Mouse (Mus musculus) kidney, postnatal 25 days (tissue): ENCODE measurements around the gene Spink2.
"Not testable (repeated sequence)": the region's sequence is repeated elsewhere in the genome, so short reads cannot be mapped to it uniquely, and the experiment has no call there.

ENCODE experiments used
- DNase-seq, 2 experiments: peaks; one replicate each; pipeline ENCODE4 v3.0.0; 2021; ENCODE audit warnings: mixed read lengths in 2 of 2

The Spink2 gene

GRCm38 (mm10) chr5:77211236-77211635 is at the start of gene Spink2:
Gene Spink2 (minus strand): TSS chr5:77211471.
- peak; percentile 24 to 48 for DNase-seq

DNA sequence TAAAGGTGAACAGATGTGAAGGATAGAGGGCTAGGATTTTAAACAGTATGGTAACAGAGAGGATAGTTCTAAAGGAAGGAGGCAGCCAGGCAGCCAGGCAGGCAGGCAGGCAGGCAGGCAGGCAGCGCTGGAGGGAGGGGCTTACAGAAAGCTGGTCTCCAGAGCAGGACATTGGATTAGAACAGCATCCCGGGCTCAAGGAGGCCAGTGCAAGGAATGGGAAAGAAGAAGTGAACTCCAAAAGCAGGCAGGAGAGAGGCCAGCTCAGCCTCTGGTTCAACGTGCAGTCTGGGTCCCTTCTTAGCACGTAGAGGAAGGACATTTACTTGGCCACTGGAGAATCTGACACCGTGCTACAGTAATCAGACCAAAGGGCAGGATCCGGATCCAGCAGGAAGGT is 48.9 kb upstream of the Spink2 start:
- DNase-seq, result peak; percentile 14 to 35

DNA sequence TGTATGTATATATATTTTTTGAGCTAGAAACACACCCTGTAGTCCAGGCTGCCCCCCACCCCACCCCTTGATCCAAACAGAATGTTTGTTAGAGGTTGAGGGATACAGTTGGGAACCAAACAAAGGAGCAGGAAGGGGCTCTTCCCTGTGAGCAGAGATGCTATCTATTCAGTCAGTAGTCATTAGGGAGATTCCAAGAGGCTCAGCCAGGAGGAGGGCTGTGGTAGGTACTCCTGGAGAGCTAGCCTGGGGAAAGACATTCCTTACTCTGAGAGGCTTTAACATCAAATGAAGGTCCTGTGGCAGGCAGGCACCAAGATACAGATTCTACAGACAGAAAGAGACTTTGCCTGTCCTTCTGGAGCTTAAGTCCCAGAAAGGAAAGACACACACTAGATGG is 48.0 kb upstream of the Spink2 start:
- no peak for DNase-seq

DNA sequence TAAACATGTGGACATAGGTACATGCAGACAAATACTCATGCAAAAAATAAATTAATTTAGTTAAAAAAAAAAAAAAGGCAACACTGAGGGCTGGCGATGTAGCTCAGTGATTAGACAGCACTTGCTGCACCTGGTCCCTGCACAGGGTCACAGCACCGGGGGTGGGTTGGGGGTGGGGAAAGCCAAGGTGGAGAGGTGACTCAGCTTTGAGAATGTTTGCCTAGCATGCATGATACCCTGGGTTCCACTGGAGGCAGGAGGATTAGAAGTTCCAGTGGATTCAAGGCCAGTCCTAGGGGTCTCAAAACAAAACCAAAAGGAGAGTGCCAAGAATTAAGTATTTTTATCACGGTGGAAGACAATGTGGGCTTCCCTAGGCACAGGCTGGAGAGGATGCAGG is 46.3 kb upstream of the Spink2 start:
- no peak for DNase-seq

GRCm38 (mm10) chr5:77254402-77254801 is 43.1 kb upstream of the Spink2 start:
- DNase-seq, result no peak

DNA sequence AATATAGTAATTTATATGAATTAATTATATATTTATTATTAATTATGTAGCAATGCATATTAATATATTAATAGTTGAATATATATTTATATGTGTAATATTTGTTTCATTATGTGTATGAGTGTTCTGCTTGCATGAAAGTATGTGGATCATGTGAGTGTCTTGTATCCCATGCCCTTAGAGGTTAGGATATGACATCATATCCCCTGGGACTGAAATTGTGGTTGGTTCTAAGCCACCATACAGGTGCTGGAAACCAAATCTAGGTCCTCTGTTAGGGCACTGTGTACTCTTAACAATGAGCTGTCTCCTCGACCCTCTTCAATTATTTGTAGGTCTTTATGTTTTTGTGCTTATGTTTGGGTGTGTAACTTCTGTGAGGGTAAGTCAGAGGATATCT is 41.9 kb upstream of the Spink2 start:
- DNase-seq, result no peak

- DNase-seq, result no peak
These were observed 41.0 kb upstream of the Spink2 start for GRCm38 (mm10) chr5:77252115-77252827.

DNA sequence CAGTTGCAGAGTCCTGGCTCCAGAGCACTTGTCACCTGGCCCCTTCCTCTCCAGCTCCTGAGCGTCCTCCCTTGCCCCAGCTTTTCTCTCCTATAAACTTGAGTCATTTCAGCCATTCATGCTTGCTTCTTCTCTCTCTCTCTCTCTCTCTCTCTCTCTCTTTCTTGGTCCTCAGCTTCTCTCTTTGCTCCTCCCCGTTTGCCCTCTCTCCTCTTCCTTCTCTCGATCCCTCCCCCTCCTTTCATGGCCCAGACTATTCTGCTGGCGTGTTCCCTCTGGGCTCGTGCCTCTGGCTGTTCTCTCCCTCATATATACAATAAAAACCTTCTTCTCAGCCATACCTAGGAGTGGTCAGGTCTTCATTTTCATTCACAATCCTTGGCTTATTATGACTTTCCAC is 40.4 kb upstream of the Spink2 start:
- no peak for DNase-seq

- DNase-seq, result no peak
These were observed 38.8 kb upstream of the Spink2 start for GRCm38 (mm10) chr5:77250083-77250482.

- DNase-seq, result peak; percentile 44 to 57
These were observed 34.8 kb upstream of the Spink2 start for GRCm38 (mm10) chr5:77245787-77246671.

DNA sequence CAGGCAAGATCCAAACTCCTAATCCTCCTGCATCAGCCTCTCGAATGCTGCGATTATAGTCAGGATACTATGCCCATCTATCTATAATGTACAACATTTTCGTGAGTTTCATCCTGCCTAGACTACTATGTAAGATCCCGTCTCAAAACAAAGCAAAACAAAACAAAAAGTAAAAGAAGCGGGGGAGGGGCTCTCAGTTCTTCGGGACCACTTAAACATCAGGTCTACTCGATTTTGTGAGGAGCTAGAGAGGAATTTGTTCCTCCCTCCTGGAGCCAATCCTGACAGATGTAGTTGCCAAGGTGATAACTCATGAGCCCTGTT is 34.2 kb upstream of the Spink2 start:
- no peak for DNase-seq

- DNase-seq, result no peak
These were observed 33.2 kb upstream of the Spink2 start for GRCm38 (mm10) chr5:77244331-77244987.

- DNase-seq, result no peak
These were observed 25.8 kb upstream of the Spink2 start for GRCm38 (mm10) chr5:77237104-77237503.

GRCm38 (mm10) chr5:77234921-77235320 is 23.6 kb upstream of the Spink2 start:
- no peak for DNase-seq

- not testable (repeated sequence) for DNase-seq
These were observed 20.6 kb upstream of the Spink2 start for GRCm38 (mm10) chr5:77231863-77232262.

- DNase-seq, result no peak
These were observed 17.7 kb upstream of the Spink2 start for GRCm38 (mm10) chr5:77228986-77229385.

DNA sequence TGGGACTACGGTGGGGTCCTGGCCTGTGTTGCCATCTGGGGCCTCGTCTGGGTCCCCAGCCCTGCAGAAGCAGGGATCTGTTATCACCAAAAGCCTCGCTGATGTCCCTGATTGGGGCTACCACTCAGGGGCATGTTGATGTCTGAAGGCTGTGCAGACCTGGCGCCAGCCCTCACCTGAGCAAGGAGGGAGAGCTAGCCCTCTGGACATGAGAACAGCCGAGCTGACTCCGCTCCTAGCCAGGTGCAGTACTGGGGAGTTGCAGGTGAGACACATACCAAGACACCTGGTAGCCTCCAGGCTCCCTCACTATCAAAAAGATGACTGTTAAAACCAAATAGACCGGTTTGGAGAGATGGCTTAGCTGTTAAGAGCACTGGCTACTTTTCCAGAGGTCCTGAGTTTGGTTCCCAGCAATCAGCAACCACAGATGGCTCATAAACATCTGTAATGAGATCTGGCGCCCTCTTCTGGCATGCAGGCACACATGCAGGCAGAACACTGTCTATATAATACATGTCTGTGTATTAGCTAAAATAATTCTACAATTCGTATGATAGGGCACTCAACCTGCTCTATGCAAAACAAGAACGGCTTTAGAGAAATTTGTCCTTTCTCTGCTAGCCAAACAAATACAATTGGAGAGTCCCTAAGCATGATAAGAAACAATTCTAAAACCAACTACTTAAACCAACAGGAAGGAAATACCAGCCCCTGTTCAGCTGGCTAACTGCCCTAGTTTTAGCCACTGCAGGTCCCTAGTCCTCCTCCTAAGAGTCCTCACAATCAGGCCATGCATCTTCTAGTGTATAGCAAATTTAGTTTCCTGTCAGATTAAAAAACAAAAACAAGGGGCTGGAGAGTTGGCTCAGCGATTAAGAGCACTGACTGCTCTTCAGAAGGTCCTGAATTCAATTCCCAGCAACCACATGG is 12.0 kb upstream of the Spink2 start:
- DNase-seq, result peak in 1 of 2 experiments; percentile 10

- no peak for DNase-seq
These were observed 6.5 kb upstream of the Spink2 start for GRCm38 (mm10) chr5:77217724-77218123.

DNA sequence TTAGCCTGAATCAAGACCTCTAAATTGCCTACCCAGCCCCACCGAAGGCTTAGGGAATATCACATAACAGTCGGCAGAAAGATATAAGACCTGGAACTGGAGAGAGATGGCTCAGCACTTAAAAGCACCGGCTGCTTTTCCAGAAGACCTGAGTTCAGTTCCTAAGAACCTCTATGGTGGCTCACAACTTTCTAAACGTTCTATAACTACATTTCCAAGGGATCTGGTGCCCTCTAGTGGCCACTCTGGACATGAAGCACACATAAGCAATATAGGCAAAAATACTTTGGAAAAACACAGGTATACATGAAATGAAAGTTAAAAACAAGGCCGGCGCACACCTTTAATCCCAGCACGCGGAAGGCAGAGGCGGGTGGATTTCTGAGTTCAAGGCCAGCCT is 5.9 kb upstream of the Spink2 start:
- DNase-seq, result peak; percentile 59 to 89

DNA sequence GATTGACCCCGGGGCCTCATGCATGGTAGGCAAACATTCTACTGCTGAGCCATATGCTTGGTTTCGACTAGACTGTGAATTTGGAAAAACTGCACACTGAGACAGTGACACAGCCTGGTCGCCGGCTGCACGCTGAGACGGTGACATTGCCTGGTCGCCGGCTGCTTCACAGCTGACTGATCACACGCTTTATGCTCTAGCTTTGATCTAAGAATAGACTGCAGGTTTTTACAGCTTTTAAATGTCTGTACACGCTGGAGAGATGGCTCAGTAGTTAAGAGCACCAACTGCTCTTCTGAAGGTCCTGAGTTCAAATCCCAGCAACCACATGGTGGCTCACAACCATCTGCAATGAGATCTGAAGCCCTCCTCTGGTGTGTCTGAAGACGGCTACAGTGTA is 5.1 kb downstream of the Spink2 start:
- DNase-seq, result no peak

DNA sequence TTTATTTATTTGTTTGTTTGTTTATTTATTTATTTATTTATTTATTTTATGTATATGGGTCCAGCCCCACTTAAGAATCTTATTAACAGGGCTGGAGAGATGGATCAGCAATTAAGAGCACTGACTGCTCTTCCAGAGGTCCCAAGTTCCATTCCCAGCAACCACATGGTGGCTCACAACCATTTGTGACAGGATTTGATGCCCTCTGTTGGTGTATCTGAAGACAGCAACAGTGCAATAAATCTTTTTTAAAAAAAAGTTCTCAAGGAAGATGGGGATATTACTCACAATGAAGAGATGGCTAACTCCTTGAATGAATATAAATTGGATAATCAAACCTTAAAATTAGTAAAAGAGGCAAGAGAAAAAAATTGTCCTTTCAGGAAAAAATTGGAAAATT is 9.0 kb downstream of the Spink2 start:
- no peak for DNase-seq

GRCm38 (mm10) chr5:77200695-77201094 is 10.6 kb downstream of the Spink2 start:
- DNase-seq, result no peak

GRCm38 (mm10) chr5:77193951-77194350 is 17.3 kb downstream of the Spink2 start:
- peak in 1 of 2 experiments; percentile 68 for DNase-seq
